Mouse (Mus musculus): Measurements from ENCODE around the gene Ankrd13d. TPM values are rescaled to one million over a fixed set of nuclear protein-coding genes. Genes with fewer than 3 reads are reported as not detected.

The Ankrd13d gene
- total and polyA plus RNA-seq, 2 experiments from 2014 or later = 0.40 to 2.1 TPM

DNA sequence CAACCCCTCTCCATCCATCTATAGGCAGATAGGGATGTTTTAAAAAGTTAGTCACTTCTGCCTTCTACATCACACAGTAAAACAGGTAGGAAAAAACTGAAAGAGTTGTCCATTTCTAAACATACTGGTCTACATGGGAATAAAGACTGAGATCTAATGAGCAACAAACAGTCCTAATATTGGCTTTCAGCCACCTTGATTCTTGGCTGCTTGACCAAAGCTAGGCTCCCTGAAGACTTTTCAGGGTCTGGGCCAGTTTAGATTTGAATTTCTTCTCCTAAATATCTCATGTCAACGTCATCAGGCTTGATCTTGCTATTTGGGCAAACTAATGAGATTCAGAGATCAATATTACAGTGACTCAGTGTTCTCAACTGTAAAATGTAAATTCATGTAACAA lies 43.9 kb upstream of the Ankrd13d start:
- DNase-seq (ENCODE audit: low spot score) (no peak), ATAC-seq (ENCODE audit: insufficient read depth, low read depth) (no peak)
- Histone ChIP-seq H3K36me3 (replicated peaks; ENCODE audit: control insufficient read depth, insufficient read depth, low read length) (peaks cover 87% of the 10 kb centered on the region), H3K4me3 (ENCODE audit: low read depth, low read length) (no peak overlapping the region), H3K9me3 (replicated peaks; ENCODE audit: control insufficient read depth, low read length) (no peaks in the 10 kb centered on the region), H3K9ac (replicated peaks; ENCODE audit: low read depth, low read length) (no peak overlapping the region), H3K4me1 (ENCODE audit: control insufficient read depth, insufficient read depth) (peaks cover 3% of the 10 kb centered on the region; the same call in 1 of the 2 replicates), H3K27me3 (ENCODE audit: control insufficient read depth, insufficient read depth, low read length) (no peaks in the 10 kb centered on the region), H3K4me2 (ENCODE audit: low read depth, low read length) (no peak overlapping the region), H3K27ac (ENCODE audit: low read depth) (no peak overlapping the region)
- no peak for TF ChIP-seq CTCF (IDR thresholded peaks at IDR 0.05; ENCODE audit: low read depth)
- TF ChIP-seq EP300 (IDR thresholded peaks at IDR 0.05; ENCODE audit: low read depth) = no peak
- WGBS = 69% methylated on average over 1 of the region's 1 CpGs

DNA sequence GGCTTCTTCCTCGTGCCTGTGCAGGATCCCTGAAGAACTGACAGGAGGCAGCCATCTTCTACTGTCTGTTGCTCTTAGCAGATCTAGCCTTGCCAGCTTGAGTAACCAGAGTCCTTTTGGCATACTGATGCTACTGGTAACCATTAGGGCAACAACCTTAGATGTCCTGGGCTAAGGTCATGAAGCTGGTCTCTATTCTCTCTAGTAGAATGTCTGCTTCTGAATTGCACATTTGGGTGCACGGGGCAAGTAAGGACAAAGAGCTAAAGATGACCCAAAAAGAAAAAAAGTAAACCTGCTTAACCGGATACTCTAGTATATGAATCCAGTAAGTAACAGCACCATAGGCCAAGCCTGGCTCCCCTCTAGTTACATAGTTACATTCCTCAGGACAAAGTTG lies 43.2 kb upstream of the Ankrd13d start:
- no peaks in the 10 kb centered on the region for H3K4me1 ChIP-seq (ENCODE audit: control insufficient read depth, insufficient read depth)
- TF ChIP-seq CTCF (IDR thresholded peaks at IDR 0.05; ENCODE audit: low read depth) = no peak
- TF ChIP-seq EP300 (IDR thresholded peaks at IDR 0.05; ENCODE audit: low read depth) = no peak
- peaks cover 91% of the 10 kb centered on the region for H3K36me3 ChIP-seq (replicated peaks; ENCODE audit: control insufficient read depth, insufficient read depth, low read length)
- no peak overlapping the region for H3K27ac ChIP-seq (ENCODE audit: low read depth)
- H3K4me3 ChIP-seq (ENCODE audit: low read depth, low read length) = no peak overlapping the region
- 74% methylated on average over 3 of the region's 3 CpGs for WGBS
- ATAC-seq (ENCODE audit: insufficient read depth, low read depth) = no peak
- no peaks in the 10 kb centered on the region for H3K9me3 ChIP-seq (replicated peaks; ENCODE audit: control insufficient read depth, low read length)
- no peak overlapping the region for H3K9ac ChIP-seq (replicated peaks; ENCODE audit: low read depth, low read length)
- no peaks in the 10 kb centered on the region for H3K27me3 ChIP-seq (ENCODE audit: control insufficient read depth, insufficient read depth, low read length)
- DNase-seq (ENCODE audit: low spot score) = no peak
- H3K4me2 ChIP-seq (ENCODE audit: low read depth, low read length) = no peak overlapping the region

- DNase-seq (ENCODE audit: low spot score) = no peak
- peaks cover 98% of the 10 kb centered on the region for H3K36me3 ChIP-seq (replicated peaks; ENCODE audit: control insufficient read depth, insufficient read depth, low read length)
- WGBS = 93% methylated on average over 3 of the region's 3 CpGs
- no peak overlapping the region for H3K4me2 ChIP-seq (ENCODE audit: low read depth, low read length)
- H3K4me1 ChIP-seq (ENCODE audit: control insufficient read depth, insufficient read depth) = no peaks in the 10 kb centered on the region
- TF ChIP-seq EP300 (IDR thresholded peaks at IDR 0.05; ENCODE audit: low read depth) (no peak), CTCF (IDR thresholded peaks at IDR 0.05; ENCODE audit: low read depth) (no peak)
- no peak overlapping the region for H3K9ac ChIP-seq (replicated peaks; ENCODE audit: low read depth, low read length)
- no peak overlapping the region for H3K4me3 ChIP-seq (ENCODE audit: low read depth, low read length)
- ATAC-seq (ENCODE audit: insufficient read depth, low read depth) = no peak
- no peaks in the 10 kb centered on the region for H3K9me3 ChIP-seq (replicated peaks; ENCODE audit: control insufficient read depth, low read length)
- no peaks in the 10 kb centered on the region for H3K27me3 ChIP-seq (ENCODE audit: control insufficient read depth, insufficient read depth, low read length)
- H3K27ac ChIP-seq (ENCODE audit: low read depth) = no peak overlapping the region
These were observed 39.2 kb upstream of the Ankrd13d start for GRCm38 (mm10) chr19:4322134-4322533.

GRCm38 (mm10) chr19:4321622-4322021 lies 38.7 kb upstream of the Ankrd13d start:
- Histone ChIP-seq H3K36me3 (replicated peaks; ENCODE audit: control insufficient read depth, insufficient read depth, low read length) (peaks cover 98% of the 10 kb centered on the region), H3K9me3 (replicated peaks; ENCODE audit: control insufficient read depth, low read length) (no peaks in the 10 kb centered on the region), H3K27me3 (ENCODE audit: control insufficient read depth, insufficient read depth, low read length) (no peaks in the 10 kb centered on the region), H3K4me1 (ENCODE audit: control insufficient read depth, insufficient read depth) (no peaks in the 10 kb centered on the region), H3K27ac (ENCODE audit: low read depth) (no peak overlapping the region), H3K4me2 (ENCODE audit: low read depth, low read length) (no peak overlapping the region), H3K4me3 (ENCODE audit: low read depth, low read length) (no peak overlapping the region), H3K9ac (replicated peaks; ENCODE audit: low read depth, low read length) (no peak overlapping the region)
- ATAC-seq (ENCODE audit: insufficient read depth, low read depth) (no peak), DNase-seq (ENCODE audit: low spot score) (no peak)
- WGBS = 90% methylated on average over 1 of the region's 1 CpGs
- TF ChIP-seq EP300 (IDR thresholded peaks at IDR 0.05; ENCODE audit: low read depth) (no peak), CTCF (IDR thresholded peaks at IDR 0.05; ENCODE audit: low read depth) (no peak)

DNA sequence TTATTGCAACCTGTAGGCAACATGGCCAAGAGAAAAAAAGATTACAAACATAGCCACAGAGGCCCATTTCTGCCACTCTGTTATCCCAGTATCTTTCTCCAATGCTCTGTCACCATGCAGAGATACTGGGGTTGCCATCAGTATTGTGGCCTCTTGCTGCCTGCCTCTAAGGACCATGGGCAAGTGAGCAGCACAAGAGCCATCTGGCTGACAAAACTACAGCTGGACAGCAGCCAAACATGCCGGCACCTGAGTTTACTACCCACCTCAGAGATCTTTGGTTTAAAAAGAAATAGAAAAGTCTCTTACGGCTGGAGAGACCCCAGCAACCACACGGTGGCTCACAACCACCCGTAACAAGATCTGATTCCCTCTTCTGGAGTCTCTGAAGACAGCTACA lies 36.3 kb upstream of the Ankrd13d start:
- TF ChIP-seq CTCF (IDR thresholded peaks at IDR 0.05; ENCODE audit: low read depth) = no peak
- no peak for TF ChIP-seq EP300 (IDR thresholded peaks at IDR 0.05; ENCODE audit: low read depth)
- H3K4me3 ChIP-seq (ENCODE audit: low read depth, low read length) = no peak overlapping the region
- no peak overlapping the region for H3K9ac ChIP-seq (replicated peaks; ENCODE audit: low read depth, low read length)
- H3K4me2 ChIP-seq (ENCODE audit: low read depth, low read length) = no peak overlapping the region
- H3K27ac ChIP-seq (ENCODE audit: low read depth) = no peak overlapping the region
- 66% methylated on average over 4 of the region's 4 CpGs for WGBS
- ATAC-seq (ENCODE audit: insufficient read depth, low read depth) = no peak
- DNase-seq (ENCODE audit: low spot score) = no peak
- H3K36me3 ChIP-seq (replicated peaks; ENCODE audit: control insufficient read depth, insufficient read depth, low read length) = peaks cover 76% of the 10 kb centered on the region
- no peaks in the 10 kb centered on the region for H3K9me3 ChIP-seq (replicated peaks; ENCODE audit: control insufficient read depth, low read length)
- peaks cover 8% of the 10 kb centered on the region; the same call in 1 of the 2 replicates for H3K4me1 ChIP-seq (ENCODE audit: control insufficient read depth, insufficient read depth)
- no peaks in the 10 kb centered on the region for H3K27me3 ChIP-seq (ENCODE audit: control insufficient read depth, insufficient read depth, low read length)

DNA sequence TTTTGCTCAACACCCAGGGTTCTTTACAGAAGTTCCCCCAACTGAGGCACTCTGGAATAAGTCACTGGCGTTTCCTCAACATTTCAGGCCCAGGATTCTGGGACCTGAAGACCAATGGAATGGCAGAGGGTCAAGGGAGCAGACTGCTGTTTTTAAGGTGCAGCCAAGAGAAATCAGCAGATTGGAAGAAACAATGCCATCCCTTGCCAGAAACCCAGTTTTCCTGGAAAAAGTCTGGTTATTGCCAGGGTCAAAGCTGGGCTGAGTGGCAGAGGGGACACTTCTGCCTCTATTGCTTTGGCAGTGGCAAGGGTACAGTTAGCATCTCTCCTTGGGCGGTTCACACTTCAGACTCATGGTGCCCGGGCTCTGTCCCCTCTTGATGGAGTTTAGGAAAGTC lies 34.2 kb upstream of the Ankrd13d start:
- peaks cover 8% of the 10 kb centered on the region; the same call in 1 of the 2 replicates for H3K4me1 ChIP-seq (ENCODE audit: control insufficient read depth, insufficient read depth)
- no peaks in the 10 kb centered on the region for H3K9me3 ChIP-seq (replicated peaks; ENCODE audit: control insufficient read depth, low read length)
- ATAC-seq (ENCODE audit: insufficient read depth, low read depth) = no peak
- no peak overlapping the region for H3K27ac ChIP-seq (ENCODE audit: low read depth)
- H3K9ac ChIP-seq (replicated peaks; ENCODE audit: low read depth, low read length) = no peak overlapping the region
- H3K27me3 ChIP-seq (ENCODE audit: control insufficient read depth, insufficient read depth, low read length) = no peaks in the 10 kb centered on the region
- TF ChIP-seq EP300 (IDR thresholded peaks at IDR 0.05; ENCODE audit: low read depth) (no peak), CTCF (IDR thresholded peaks at IDR 0.05; ENCODE audit: low read depth) (no peak)
- no peak overlapping the region for H3K4me2 ChIP-seq (ENCODE audit: low read depth, low read length)
- DNase-seq (ENCODE audit: low spot score) = no peak
- 80% methylated on average over 3 of the region's 3 CpGs for WGBS
- no peak overlapping the region for H3K4me3 ChIP-seq (ENCODE audit: low read depth, low read length)
- peaks cover 62% of the 10 kb centered on the region for H3K36me3 ChIP-seq (replicated peaks; ENCODE audit: control insufficient read depth, insufficient read depth, low read length)

All from heart, postnatal 0 days (tissue).